Mouse (Mus musculus) small intestine, adult 2 months (tissue): ENCODE data around the gene Atp6v1e1. TPM values are rescaled to one million over a fixed set of nuclear protein-coding genes. Genes with fewer than 3 reads are reported as not detected.

Experiments used
- H3K27ac ChIP-seq: fragments of 200-500 bp; 2 replicates; pipeline ENCODE4 v1.5.1; 2012; ENCODE audit warnings: low read depth, low read length, control low read depth, inconsistent platforms; ENCODE audit not compliant: insufficient read depth
- H3K27me3 ChIP-seq: fragments of 200-500 bp; 2 replicates; pipeline ENCODE4 v1.6.1; 2012; ENCODE audit warnings: mild to moderate bottlenecking, moderate library complexity, low read length, inconsistent platforms; ENCODE audit not compliant: control insufficient read depth, insufficient read depth
- H3K36me3 ChIP-seq: fragments of 200-500 bp; 2 replicates; pipeline ENCODE4 v1.6.1; 2012; ENCODE audit warnings: mild to moderate bottlenecking, low read length, control low read depth, inconsistent platforms; ENCODE audit not compliant: control insufficient read depth, insufficient read depth
- H3K4me1 ChIP-seq: fragments of 200-500 bp; 2 replicates; pipeline ENCODE4 v1.6.1; 2012; ENCODE audit warnings: low read length, inconsistent platforms, mixed read lengths; ENCODE audit not compliant: control insufficient read depth, insufficient read depth, insufficient read length
- H3K4me3 ChIP-seq: fragments of 200-500 bp; 2 replicates; pipeline ENCODE4 v1.5.1; 2012; ENCODE audit warnings: low read depth, mild to moderate bottlenecking, control low read depth, inconsistent platforms, low read length, moderate library complexity
- CTCF ChIP-seq: fragments of 200-500 bp; IDR thresholded peaks from 2 replicates; pipeline ENCODE4 v1.5.1; 2012; ENCODE audit warnings: low read depth, mild to moderate bottlenecking, control low read depth, inconsistent platforms, low read length, moderate library complexity, mixed read lengths; ENCODE audit not compliant: insufficient replicate concordance, insufficient read length; ENCODE audit errors: extremely low read depth
- POLR2A ChIP-seq: fragments of 200-500 bp; IDR thresholded peaks from 2 replicates; pipeline ENCODE4 v1.6.1; 2012; ENCODE audit warnings: low read depth, mild to moderate bottlenecking, control low read depth, inconsistent platforms, low read length, moderate library complexity
- WGBS: fragments of 180-500 bp; shearing (Covaris S2); methylation state at CpG from one replicate; pipeline ENCODE4 v1.1.7; 2018; 5-methylcytosine and 5-hydroxymethylcytosine counted together
- polyA plus RNA-seq: library from polyadenylated mRNA; depleted of rRNA; stranded (reverse); fragments of >200 nt; gene quantifications from 2 replicates; pipeline ENCODE4 v1.2.3, GENCODE M21; 2012

The Atp6v1e1 gene
- polyA plus RNA-seq, 1 experiment: 153 TPM

GRCm38 (mm10) chr6:120832097-120832496 lies 9.5 kb upstream of the Atp6v1e1 start:
- Histone ChIP-seq H3K4me3 (no peak overlapping the region), H3K36me3 (no peaks in the 10 kb centered on the region), H3K27ac (no peak overlapping the region), H3K4me1 (no peaks in the 10 kb centered on the region), H3K27me3 (no peaks in the 10 kb centered on the region)
- TF ChIP-seq CTCF (no peak), POLR2A (no peak)
- WGBS: 30% methylated on average over 4 of the region's 4 CpGs

DNA sequence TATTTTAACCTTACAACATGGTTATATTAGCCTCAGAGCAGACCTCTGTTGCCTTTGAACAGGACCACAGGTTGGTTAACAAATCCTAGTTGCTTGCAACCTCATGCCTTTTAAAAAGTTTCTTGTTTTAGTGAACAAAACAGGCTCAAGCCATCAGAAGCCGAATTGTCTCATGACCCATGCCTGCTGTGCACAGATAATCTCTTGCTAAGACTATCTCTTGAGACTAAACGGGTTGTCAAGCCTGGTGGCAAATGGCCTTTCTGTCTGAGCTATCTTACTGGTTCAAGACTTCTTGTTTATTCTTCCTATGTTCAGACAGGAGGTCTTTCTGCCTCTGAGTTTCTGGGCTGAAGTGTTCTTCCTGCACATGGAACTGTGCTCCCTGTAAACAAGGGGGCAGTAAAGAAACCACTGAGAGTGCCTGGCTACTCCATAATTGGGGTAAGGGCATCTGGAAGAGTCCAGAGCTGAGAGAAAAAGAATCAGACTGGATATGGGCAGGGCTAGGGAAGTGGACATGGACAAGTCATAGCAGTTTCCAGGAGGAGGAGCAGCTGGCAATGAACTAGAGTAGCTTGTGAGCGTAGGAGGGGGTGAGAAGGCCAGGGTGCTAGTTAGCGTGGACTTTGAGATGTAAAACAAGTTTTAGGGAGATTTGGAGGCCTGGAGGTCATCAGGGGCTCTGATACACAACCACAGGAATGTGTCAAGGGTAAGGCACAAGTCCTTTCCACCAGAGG lies 8.4 kb upstream of the Atp6v1e1 start:
- no peak for TF ChIP-seq POLR2A
- no peak for TF ChIP-seq CTCF
- no peaks in the 10 kb centered on the region for H3K36me3 ChIP-seq
- no peak overlapping the region for H3K4me3 ChIP-seq
- no peaks in the 10 kb centered on the region for H3K4me1 ChIP-seq
- H3K27ac ChIP-seq: no peak overlapping the region
- H3K27me3 ChIP-seq: no peaks in the 10 kb centered on the region
- WGBS: 74% methylated on average over 4 of the region's 4 CpGs

DNA sequence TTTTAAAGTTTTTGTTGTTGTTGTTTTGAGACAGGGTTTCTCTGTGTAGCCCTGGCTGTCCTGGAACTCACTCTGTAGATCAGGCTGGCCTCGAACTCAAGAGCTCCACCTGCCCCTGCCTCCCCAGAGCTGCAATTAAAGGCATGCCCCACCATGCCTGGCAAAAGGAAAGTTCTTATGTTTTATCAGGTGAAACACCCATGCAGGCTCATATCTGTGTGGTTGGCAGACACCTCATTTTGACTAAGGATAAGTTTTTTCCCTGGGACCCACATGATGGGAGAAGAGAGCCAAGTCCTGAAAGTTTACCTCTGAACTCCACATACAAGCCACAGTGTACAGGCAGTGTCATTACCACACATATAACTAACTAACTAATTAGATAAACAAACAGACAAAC lies 7.5 kb upstream of the Atp6v1e1 start:
- Histone ChIP-seq H3K27ac (no peak overlapping the region), H3K36me3 (no peaks in the 10 kb centered on the region), H3K4me3 (no peak overlapping the region), H3K27me3 (no peaks in the 10 kb centered on the region), H3K4me1 (no peaks in the 10 kb centered on the region)
- 53% methylated on average over 1 of the region's 1 CpGs for WGBS
- TF ChIP-seq POLR2A (no peak), CTCF (no peak)

DNA sequence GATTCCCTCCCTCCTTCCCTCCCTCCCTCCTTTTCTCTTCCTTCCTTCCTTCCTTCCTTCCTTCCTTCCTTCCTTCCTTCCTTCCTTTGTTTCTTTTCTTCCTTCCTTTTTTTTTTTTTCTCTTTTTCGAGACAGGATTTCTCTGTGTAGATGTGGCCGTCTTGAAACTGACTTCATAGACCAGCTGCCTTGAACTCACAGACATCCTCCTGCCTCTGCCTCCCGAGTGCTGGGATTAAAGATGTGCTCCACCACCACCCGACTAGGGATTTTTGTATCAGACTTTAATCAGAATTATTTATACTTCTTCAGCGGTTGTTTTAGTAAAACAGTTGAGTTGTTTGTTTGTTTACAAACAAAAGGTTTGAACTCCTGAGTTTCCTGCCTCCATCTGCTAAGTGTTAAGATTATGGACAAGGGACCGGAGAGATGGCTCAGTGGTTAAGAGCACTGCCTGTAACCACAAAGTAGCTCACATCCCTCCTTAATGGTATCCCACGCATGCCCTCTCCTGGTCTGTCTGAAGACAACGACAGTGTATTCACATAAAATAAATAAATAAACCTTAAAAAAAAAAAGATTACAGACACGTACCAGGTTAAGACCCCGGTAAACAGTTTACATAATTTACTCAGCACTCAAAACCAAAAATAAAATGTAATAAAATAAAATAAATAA lies 483 bp upstream of the Atp6v1e1 start:
- Histone ChIP-seq H3K4me3 (peak overlapping the region; percentile 8; the same call in 1 of the 2 replicates), H3K36me3 (peaks cover 7% of the 10 kb centered on the region), H3K27me3 (no peaks in the 10 kb centered on the region), H3K4me1 (peaks cover 3% of the 10 kb centered on the region; the same call in 1 of the 2 replicates), H3K27ac (peak overlapping the region; percentile 58)
- 52% methylated on average over 10 of the region's 10 CpGs for WGBS
- no peak for TF ChIP-seq POLR2A
- TF ChIP-seq CTCF: no peak

GRCm38 (mm10) chr6:120821715-120822114 lies 878 bp downstream of the Atp6v1e1 start:
- WGBS: 21% methylated on average over 5 of the region's 5 CpGs
- Histone ChIP-seq H3K27ac (no peak overlapping the region), H3K27me3 (no peaks in the 10 kb centered on the region), H3K36me3 (peaks cover 17% of the 10 kb centered on the region), H3K4me3 (peak overlapping the region; percentile 10; the same call in 1 of the 2 replicates), H3K4me1 (peaks cover 3% of the 10 kb centered on the region; the same call in 1 of the 2 replicates)
- no peak for TF ChIP-seq POLR2A
- no peak for TF ChIP-seq CTCF

GRCm38 (mm10) chr6:120820941-120821340 lies 1.7 kb downstream of the Atp6v1e1 start:
- WGBS: 71% methylated on average over 1 of the region's 1 CpGs
- Histone ChIP-seq H3K4me1 (peaks cover 3% of the 10 kb centered on the region; the same call in 1 of the 2 replicates), H3K27ac (no peak overlapping the region), H3K4me3 (no peak overlapping the region), H3K36me3 (peaks cover 17% of the 10 kb centered on the region), H3K27me3 (no peaks in the 10 kb centered on the region)
- TF ChIP-seq POLR2A: no peak
- no peak for TF ChIP-seq CTCF

GRCm38 (mm10) chr6:120820144-120820543 lies 2.4 kb downstream of the Atp6v1e1 start:
- H3K4me1 ChIP-seq: peaks cover 3% of the 10 kb centered on the region; the same call in 1 of the 2 replicates
- no peak overlapping the region for H3K27ac ChIP-seq
- TF ChIP-seq POLR2A (no peak), CTCF (no peak)
- peaks cover 17% of the 10 kb centered on the region for H3K36me3 ChIP-seq
- no peak overlapping the region for H3K4me3 ChIP-seq
- H3K27me3 ChIP-seq: no peaks in the 10 kb centered on the region
- 74% methylated on average over 5 of the region's 5 CpGs for WGBS
